Mouse (Mus musculus): ENCODE data around the gene Arhgef3. TPM values are rescaled to one million over a fixed set of nuclear protein-coding genes. Genes with fewer than 3 reads are reported as not detected.

Gene Arhgef3
- polyA plus RNA-seq, 1 experiment: 2.6 TPM

DNA sequence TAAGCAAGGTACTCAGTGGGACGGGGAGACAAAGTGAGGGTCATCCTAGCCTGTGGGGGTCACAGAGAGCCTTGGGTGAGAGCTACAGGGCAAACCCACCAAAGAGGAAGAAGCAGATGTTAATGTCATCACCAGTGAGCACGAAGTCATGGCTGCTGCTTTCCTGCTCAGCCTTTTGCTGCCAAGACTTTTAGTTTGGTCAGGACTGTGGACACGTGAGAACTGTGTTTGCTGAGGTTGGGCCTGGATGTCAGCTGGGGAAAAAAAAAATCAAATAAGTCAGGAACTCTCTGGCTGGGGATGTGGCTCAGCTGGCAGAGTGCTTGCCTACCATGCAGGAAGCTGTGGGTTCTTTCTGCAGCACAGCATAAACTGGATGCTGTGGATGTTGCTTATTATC lies 213.2 kb downstream of the Arhgef3 start:
- no peak for TF ChIP-seq POLR2A (IDR thresholded peaks at IDR 0.05; ENCODE audit: insufficient read depth, low read length)
- no peak for TF ChIP-seq EP300 (IDR thresholded peaks at IDR 0.05; ENCODE audit: insufficient read depth, low read depth, low read length)
- no peak for TF ChIP-seq CTCF (IDR thresholded peaks at IDR 0.05; ENCODE audit: low read depth, low read length)

DNA sequence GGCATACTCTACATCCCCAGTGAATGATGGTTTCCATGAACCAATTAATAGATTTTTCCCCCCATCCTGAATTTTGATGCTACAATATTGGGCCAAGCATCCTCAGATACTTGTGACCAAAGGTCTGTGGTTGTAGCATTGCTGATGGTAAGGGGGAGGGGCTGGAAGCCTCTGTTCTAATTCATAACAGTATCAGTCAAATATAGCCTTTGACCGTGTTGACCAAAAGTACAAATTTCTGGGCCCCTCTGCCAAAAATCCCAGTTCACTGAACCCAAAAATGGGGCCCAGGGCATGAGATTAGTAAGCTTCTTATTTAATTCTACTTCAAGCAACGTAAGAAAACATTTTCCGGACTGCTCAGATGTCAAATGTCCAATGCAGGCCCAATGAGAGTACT lies 214.3 kb downstream of the Arhgef3 start:
- H3K27me3 ChIP-seq (ENCODE audit: control insufficient read depth, insufficient read depth, low read length, poor library complexity, severe bottlenecking): no peaks in the 10 kb centered on the region
- no peaks in the 10 kb centered on the region for H3K36me3 ChIP-seq (ENCODE audit: control insufficient read depth, insufficient read depth, low read length, poor library complexity, severe bottlenecking)
- H3K4me1 ChIP-seq (ENCODE audit: control insufficient read depth, insufficient read depth, low read length): peaks cover 4% of the 10 kb centered on the region
- no peak overlapping the region for H3K4me3 ChIP-seq (ENCODE audit: low read depth, low read length)
- H3K27ac ChIP-seq (ENCODE audit: insufficient read depth, low read length): no peak overlapping the region
- TF ChIP-seq POLR2A (IDR thresholded peaks at IDR 0.05; ENCODE audit: insufficient read depth, low read length) (no peak), CTCF (IDR thresholded peaks at IDR 0.05; ENCODE audit: low read depth, low read length) (no peak), EP300 (IDR thresholded peaks at IDR 0.05; ENCODE audit: insufficient read depth, low read depth, low read length) (no peak)
- no peak overlapping the region for H3K9ac ChIP-seq (ENCODE audit: low read depth, poor library complexity, severe bottlenecking)
- H3K9me3 ChIP-seq (replicated peaks; ENCODE audit: control insufficient read depth, insufficient read depth, low read length, poor library complexity, severe bottlenecking): no peaks in the 10 kb centered on the region

More for the DNA sequence above, 213.2 kb downstream of the Arhgef3 start:
- Histone ChIP-seq H3K27me3 (ENCODE audit: control insufficient read depth, insufficient read depth, low read length, poor library complexity, severe bottlenecking) (no peaks in the 10 kb centered on the region), H3K4me3 (ENCODE audit: low read depth, low read length) (no peak overlapping the region), H3K9ac (ENCODE audit: low read depth, poor library complexity, severe bottlenecking) (no peak overlapping the region), H3K4me1 (ENCODE audit: control insufficient read depth, insufficient read depth, low read length) (peaks cover 4% of the 10 kb centered on the region), H3K36me3 (ENCODE audit: control insufficient read depth, insufficient read depth, low read length, poor library complexity, severe bottlenecking) (no peaks in the 10 kb centered on the region), H3K27ac (ENCODE audit: insufficient read depth, low read length) (no peak overlapping the region), H3K9me3 (replicated peaks; ENCODE audit: control insufficient read depth, insufficient read depth, low read length, poor library complexity, severe bottlenecking) (no peaks in the 10 kb centered on the region)

DNA sequence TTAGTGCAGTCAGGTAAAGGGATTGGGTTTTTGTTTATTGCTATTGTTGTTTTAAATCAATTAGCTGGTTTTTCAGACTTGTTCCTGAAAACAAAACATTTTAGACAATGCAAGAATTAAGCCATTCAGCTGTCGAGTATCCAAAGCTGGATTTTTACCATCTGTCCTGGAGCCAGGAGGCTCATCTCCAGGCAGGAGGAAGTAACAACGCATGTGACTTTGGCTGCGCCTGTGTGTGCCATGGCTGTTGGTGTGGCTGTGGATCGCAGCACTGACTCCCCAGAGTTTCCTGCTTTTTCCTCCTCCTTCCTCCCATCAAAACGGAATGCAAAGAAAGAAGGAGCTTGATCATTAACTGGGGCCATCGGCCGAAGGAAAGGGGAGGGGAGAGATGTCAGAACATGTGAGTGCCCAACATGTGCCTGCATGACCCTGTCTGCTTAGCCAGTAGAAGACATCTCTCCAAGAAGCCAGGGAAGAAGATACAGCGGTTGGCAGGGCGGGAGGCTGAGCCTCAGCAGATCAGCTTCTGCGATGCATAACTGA lies 216.9 kb downstream of the Arhgef3 start:
- TF ChIP-seq CTCF (IDR thresholded peaks at IDR 0.05; ENCODE audit: low read depth, low read length) (no peak), POLR2A (IDR thresholded peaks at IDR 0.05; ENCODE audit: insufficient read depth, low read length) (no peak), EP300 (IDR thresholded peaks at IDR 0.05; ENCODE audit: insufficient read depth, low read depth, low read length) (no peak)
- Histone ChIP-seq H3K36me3 (ENCODE audit: control insufficient read depth, insufficient read depth, low read length, poor library complexity, severe bottlenecking) (no peaks in the 10 kb centered on the region), H3K9me3 (replicated peaks; ENCODE audit: control insufficient read depth, insufficient read depth, low read length, poor library complexity, severe bottlenecking) (no peaks in the 10 kb centered on the region), H3K4me3 (ENCODE audit: low read depth, low read length) (no peak overlapping the region), H3K9ac (ENCODE audit: low read depth, poor library complexity, severe bottlenecking) (no peak overlapping the region), H3K27ac (ENCODE audit: insufficient read depth, low read length) (no peak overlapping the region), H3K4me1 (ENCODE audit: control insufficient read depth, insufficient read depth, low read length) (peaks cover 4% of the 10 kb centered on the region), H3K27me3 (ENCODE audit: control insufficient read depth, insufficient read depth, low read length, poor library complexity, severe bottlenecking) (no peaks in the 10 kb centered on the region)

DNA sequence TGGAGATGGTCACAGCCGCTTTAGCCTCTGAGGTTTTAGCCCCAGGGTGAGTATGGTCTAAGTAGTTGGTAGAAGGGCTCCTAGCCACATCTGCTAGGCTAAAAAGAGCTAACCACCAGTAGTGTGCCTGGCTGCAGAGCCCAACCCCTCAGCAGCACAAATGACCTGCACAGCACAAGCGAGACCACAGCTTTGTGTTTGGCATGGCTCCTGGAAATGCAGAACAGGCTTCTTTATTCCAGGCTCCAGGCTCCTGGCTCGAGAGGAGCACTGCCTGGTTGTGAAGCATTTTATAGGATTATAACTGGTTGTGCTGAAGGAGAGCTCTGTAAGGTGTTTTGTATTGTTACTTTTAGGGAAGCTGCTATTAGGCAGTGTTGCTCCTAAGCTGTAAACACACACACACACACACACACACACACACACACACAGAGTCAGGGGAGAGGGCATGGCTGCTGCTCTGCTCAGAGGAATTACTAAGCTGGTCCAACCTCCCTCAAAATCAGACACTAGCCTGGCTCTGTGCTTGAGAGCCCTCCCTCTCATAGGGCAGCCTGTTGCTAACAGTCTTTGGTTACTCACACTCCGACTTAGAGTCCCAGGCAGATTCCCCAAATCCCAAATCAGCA lies 217.8 kb downstream of the Arhgef3 start:
- H3K27ac ChIP-seq (ENCODE audit: insufficient read depth, low read length): no peak overlapping the region
- H3K27me3 ChIP-seq (ENCODE audit: control insufficient read depth, insufficient read depth, low read length, poor library complexity, severe bottlenecking): no peaks in the 10 kb centered on the region
- no peak overlapping the region for H3K9ac ChIP-seq (ENCODE audit: low read depth, poor library complexity, severe bottlenecking)
- no peaks in the 10 kb centered on the region for H3K36me3 ChIP-seq (ENCODE audit: control insufficient read depth, insufficient read depth, low read length, poor library complexity, severe bottlenecking)
- H3K9me3 ChIP-seq (replicated peaks; ENCODE audit: control insufficient read depth, insufficient read depth, low read length, poor library complexity, severe bottlenecking): no peaks in the 10 kb centered on the region
- peaks cover 7% of the 10 kb centered on the region for H3K4me1 ChIP-seq (ENCODE audit: control insufficient read depth, insufficient read depth, low read length)
- no peak overlapping the region for H3K4me3 ChIP-seq (ENCODE audit: low read depth, low read length)
- TF ChIP-seq CTCF (IDR thresholded peaks at IDR 0.05; ENCODE audit: low read depth, low read length) (no peak), POLR2A (IDR thresholded peaks at IDR 0.05; ENCODE audit: insufficient read depth, low read length) (no peak), EP300 (IDR thresholded peaks at IDR 0.05; ENCODE audit: insufficient read depth, low read depth, low read length) (no peak)

DNA sequence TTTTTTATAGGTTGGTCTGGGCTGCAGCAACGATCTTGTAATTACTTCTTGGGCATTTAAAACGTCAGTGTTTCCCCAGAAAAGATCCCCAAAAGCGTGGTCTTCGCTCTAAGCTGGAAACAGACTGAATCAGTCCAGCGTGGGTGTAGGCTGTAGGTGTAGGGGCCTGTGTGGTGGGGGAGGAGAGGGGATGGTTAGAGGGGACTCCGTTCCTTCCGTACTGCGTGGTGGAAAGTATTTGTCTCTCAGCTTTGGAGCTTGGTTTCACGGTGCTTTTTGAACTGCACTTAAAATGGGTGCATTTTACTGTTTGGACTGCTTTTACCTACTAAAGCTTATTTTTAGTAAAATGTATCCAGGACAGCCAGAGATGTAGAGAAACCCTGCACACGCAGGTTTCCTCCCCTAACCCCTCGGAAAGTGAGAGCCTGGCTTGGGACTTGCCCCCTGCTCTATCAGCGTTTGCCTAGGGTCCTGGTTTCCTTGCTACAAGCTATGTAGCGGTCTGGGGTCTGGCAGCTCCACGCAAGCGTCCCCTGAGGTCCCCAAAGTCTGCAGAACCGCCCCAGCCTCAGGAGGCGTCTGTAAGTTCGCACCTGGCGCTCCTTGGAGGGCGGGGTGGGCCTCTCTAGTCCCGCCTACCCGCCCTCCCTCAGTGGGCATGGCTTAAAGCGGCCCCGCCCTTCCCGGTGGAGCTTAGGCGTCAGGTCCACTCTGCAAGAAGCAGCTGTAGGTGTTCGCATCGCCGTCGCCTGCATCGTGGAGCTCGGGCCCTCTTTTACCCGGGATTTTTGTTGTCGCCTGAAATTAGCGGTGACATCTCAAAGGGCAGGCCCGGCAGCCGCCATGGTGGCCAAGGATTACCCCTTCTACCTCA lies 220.9 kb downstream of the Arhgef3 start:
- peaks cover 7% of the 10 kb centered on the region for H3K4me1 ChIP-seq (ENCODE audit: control insufficient read depth, insufficient read depth, low read length)
- H3K9me3 ChIP-seq (replicated peaks; ENCODE audit: control insufficient read depth, insufficient read depth, low read length, poor library complexity, severe bottlenecking): no peaks in the 10 kb centered on the region
- no peak overlapping the region for H3K27ac ChIP-seq (ENCODE audit: insufficient read depth, low read length)
- H3K4me3 ChIP-seq (ENCODE audit: low read depth, low read length): peak overlapping the region; percentile 74
- H3K36me3 ChIP-seq (ENCODE audit: control insufficient read depth, insufficient read depth, low read length, poor library complexity, severe bottlenecking): no peaks in the 10 kb centered on the region
- TF ChIP-seq POLR2A (IDR thresholded peaks at IDR 0.05; ENCODE audit: insufficient read depth, low read length) (peak; percentile 33), CTCF (IDR thresholded peaks at IDR 0.05; ENCODE audit: low read depth, low read length) (no peak), EP300 (IDR thresholded peaks at IDR 0.05; ENCODE audit: insufficient read depth, low read depth, low read length) (no peak)
- 0 out of 2 replicates have a peak overlapping the region, but pooled peaks have one; percentile 29 for H3K9ac ChIP-seq (ENCODE audit: low read depth, poor library complexity, severe bottlenecking)
- no peaks in the 10 kb centered on the region for H3K27me3 ChIP-seq (ENCODE audit: control insufficient read depth, insufficient read depth, low read length, poor library complexity, severe bottlenecking)
